Mouse (Mus musculus): ENCODE measurements at regions not wholly inside any gene's neighbourhood (a gene's known extent, or its start where the extent isn't known, plus 50 kb on each side); places are given as distances from the start of the nearest gene placed in this dataset.

DNA sequence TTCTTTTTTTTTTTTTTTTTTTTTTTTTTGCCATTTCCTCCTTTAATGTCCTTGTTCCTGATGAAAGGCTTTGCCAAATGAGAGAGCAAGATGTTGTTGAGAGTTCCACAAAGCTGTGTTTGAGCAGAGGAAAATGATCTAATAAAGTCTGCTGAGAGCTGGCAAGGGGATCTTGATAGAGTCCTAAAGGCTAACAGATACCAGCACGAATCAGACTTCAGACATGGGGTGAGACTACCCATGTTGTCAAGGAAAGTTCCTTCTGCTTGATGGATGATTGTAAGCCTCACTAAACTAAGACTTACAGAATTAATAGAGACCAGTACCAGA lies 665.2 kb upstream of the Fam92a start:
- intact Hi-C loops (cut with DNase I) = no loop called here
- DNase-seq = no peak

DNA sequence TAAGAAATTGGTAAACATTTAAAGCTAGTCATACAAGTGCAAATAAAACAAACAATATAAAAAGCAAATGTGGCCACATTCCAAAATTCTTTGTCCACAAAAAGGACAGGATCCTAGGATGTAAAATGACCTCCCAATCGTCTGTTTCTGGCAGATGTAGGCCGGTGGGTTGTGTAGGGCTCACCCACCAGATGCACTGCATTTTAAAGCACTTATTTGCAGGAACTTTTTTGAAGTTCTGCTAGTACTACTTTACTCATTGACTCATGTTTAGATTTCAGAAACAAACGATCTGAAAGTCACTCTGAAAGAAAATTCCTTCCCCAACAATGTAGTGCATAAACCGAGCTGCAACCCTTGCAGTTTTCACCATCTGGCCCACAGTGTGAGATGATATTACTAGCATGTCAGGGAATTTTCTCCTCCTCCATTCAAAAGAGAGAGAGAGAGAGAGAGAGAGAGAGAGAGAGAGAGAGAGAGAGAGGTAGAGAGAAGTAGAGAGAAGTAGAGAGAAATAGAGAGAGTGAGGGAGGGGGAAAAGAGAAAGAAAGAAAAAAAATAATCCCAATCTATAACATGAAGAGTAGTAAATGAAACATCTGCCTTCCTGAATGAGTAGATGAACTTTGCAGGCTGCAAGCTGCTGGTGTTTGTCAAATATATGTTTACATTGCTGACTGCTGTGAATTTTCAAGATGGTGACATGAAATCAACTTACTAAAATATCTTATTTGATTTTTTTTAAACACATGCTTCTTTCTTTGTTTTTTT lies 664.7 kb upstream of the Fam92a start:
- intact Hi-C loops (cut with DNase I) = no loop called here
- DNase-seq = no peak

- DNase-seq = no peak
- intact Hi-C loops (cut with DNase I) = no loop called here
Observed at GRCm38 (mm10) chr4:12826419-12826818, 654.6 kb upstream of the Fam92a start.

DNA sequence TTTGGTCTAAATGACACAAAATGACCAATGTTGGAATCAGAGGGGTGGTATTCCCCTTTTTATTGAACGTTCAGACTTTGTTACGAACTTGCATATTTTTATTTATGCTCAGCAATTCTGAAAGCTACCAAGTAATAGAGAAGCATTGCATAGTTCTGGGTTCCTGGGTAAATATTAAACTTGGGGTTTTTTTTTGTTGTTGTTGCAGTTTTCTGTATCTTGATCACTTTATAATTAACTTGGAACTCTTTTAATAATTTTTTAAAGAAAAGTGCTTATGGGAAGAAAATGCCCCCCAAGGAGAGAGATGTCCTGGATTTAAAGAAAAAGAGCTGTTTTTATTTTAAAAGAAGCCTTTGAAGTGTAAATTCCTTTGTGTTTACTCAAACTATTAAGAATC lies 642.4 kb upstream of the Fam92a start:
- DNase-seq = no peak
- intact Hi-C loops (cut with DNase I) = no loop called here

GRCm38 (mm10) chr4:12801186-12801585 lies 629.4 kb upstream of the Fam92a start:
- intact Hi-C loops (cut with DNase I) = no loop called here
- no peak for DNase-seq

DNA sequence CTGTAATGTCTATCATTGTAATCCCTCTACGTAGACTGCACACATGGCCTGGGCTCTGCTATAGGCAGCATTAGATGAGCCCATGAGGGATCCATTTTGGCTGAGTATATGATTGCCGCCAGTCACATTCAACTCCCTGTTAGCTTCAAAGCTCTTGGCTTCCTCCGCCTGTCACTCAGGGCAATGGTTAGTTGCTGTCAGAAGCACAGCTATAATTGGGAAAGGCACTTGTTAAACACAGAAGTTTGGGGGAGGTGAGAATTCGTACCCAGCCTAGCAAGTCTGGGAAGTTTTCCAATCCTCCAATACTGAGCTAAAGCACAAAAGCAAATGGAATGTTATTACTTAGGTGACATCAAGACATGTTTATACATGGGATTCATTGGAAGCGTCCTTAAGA lies 627.7 kb upstream of the Fam92a start:
- DNase-seq = no peak
- intact Hi-C loops (cut with DNase I) = no loop called here

DNA sequence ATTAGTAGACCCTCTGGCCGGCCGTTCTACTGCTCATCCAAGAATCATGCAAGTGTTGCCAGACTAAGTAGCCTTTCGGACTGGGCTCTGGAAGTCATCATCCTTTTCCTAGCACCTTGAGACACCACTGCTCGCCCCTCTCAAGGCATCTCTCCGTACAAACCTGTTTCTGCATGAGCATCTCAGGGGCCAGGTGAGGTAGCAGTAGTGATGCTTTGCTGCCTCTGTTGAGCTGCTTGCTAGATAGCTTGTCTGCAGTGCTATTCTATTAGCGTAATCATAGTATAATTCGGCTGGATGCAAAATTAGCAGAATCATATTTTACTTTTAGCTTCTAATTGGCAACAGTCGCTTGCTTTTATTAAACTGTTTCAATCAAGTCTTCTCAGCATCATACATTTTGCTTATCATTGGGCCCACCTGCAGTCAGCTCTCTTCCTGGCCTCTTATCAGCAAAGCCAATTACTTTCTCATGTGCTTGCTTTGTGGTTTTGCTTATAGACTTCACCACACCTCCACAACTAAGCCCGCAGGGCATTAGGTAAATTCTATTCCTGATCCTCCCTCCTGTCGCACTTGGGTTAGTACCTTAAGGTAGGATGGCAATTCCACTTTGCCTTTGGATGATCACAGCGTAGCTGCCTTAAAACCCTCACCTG lies 621.1 kb upstream of the Fam92a start:
- intact Hi-C loops (cut with DNase I) = no loop called here
- no peak for DNase-seq

DNA sequence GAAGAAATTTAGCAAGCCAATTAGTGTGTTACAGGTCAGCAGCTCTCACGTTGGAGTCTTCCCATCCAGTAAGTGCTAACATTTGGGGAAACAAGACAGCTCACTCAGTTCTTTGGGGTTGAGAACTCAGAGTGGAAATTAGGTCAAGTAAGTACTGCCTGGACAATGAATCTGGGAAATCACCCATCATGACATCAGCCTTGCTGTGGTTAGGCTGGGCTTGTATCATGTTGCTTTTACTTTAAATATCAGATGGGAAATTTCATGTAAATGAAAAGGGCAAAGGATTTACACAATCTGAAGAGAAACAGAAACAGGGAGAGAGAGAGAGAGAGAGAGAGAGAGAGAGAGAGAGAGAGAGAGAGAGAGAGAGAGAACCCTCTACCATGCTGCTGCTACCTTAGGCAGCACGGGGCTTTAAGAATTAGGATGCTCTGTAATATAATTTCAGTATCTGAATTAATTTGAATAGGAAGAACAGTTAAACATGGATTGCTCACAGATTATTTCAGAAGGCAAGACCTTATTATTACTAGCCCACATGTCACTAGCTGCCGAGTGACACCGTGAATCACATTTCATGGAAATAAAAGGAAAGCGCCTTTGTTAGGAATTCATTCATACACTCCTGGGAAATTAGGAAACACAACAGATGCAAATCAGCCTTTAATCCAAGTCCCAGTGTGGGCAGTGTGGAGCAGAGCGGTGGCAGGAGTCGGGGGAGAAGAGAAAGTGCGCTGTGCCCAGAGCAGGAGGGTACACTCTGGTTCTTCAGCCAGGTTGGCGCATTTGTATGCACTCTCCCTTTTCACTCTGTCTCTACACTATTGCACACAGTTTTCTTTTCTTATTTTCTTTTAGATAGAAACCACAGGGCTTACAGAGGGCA lies 620.2 kb upstream of the Fam92a start:
- no peak for DNase-seq
- intact Hi-C loops (cut with DNase I) = no loop called here

- DNase-seq = no peak
- intact Hi-C loops (cut with DNase I) = no loop called here
Observed at GRCm38 (mm10) chr4:12785840-12786239, 614.0 kb upstream of the Fam92a start.

DNA sequence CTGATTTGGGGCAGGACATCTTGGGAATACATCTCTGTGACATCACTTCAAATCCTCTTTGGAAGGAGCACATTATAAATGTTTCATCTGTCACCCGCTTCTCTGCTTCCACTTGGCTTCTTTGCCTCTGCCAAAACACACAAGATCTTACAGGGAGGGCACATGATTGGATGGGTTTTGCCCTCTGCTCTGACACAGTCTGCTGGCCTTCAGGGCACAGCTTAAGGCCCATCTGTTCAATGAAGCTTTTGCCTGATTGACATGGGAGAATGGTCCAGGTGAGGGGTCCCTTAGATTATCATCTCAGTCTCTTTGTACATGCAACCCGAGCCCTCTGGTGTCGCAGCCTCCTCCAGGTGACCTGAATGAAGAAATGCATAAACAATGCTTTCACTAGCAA lies 612.7 kb upstream of the Fam92a start:
- no peak for DNase-seq
- intact Hi-C loops (cut with DNase I) = no loop called here

- intact Hi-C loops (cut with DNase I) = no loop called here
- DNase-seq = no peak
Observed at GRCm38 (mm10) chr4:12784068-12784467, 612.3 kb upstream of the Fam92a start.

DNA sequence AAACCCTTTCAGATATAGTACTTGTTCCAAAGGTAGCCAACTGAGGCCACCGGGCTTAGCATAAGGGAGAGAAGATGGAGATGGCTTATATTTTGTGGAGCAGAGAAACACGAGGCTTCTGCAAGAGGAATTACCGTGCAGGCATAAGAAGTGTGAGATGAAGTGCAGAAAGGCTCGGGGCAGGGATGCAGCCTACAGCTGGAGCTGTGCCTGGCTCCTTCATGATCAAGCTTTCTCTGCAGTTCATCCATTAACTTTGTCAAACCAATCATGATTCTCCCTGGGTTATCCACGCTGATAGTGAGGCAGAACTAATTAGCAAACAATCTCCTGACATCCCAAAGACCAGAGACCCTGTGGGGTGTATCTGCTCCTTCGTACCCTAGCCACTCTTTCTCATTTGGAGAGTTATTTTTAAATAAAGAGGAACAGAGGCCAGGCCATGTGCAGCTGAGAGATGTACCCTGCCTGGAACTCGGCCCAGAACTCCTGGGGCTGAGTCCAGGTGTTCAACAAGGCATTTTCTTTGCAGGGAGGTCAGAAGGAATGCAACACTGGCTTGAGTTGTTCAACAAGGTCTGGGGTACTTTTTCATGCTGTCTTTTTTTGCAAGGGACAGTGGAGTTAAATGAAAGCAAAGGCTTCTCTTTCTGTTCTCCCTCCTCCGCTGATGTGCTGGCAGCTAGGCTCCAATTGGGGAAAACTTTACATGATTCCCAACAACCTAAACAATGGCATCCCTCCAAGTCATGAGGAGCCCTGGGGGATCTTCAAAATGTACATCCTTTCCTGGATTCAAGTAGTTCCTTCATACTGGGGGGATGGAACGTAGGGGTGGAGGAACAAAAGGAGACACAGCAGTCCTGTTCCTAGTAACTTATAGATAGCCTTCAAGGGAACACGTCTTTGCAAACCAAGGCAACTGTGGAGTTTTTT lies 610.4 kb upstream of the Fam92a start:
- intact Hi-C loops (cut with DNase I) = no loop called here

GRCm38 (mm10) chr4:12780254-12780653 lies 608.4 kb upstream of the Fam92a start:
- DNase-seq = no peak
- intact Hi-C loops (cut with DNase I) = no loop called here

More for the DNA sequence above, 610.4 kb upstream of the Fam92a start:
- peak; percentile 30 to 35 for DNase-seq

DNA sequence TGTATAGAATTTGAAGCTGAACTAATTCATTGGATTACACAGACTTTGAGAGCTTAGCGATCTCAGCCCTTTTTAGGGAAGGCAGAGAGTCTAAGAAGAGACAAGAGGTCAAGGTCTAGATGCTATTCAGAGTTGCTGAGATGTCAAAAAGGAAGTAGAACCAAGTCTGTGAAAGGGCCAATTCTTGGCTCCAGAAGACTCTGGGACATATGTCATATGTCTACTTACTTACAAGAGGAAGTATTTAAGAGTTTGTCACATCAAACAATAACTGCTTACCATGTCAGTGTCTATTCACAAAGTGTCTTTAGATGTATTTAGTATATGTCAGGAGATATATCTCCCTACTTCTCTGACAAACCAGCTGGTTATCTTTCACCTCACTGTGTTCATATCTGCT lies 607.4 kb upstream of the Fam92a start:
- DNase-seq = no peak
- intact Hi-C loops (cut with DNase I) = no loop called here

GRCm38 (mm10) chr4:12778163-12778562 lies 606.3 kb upstream of the Fam92a start:
- DNase-seq = no peak
- intact Hi-C loops (cut with DNase I) = no loop called here

DNA sequence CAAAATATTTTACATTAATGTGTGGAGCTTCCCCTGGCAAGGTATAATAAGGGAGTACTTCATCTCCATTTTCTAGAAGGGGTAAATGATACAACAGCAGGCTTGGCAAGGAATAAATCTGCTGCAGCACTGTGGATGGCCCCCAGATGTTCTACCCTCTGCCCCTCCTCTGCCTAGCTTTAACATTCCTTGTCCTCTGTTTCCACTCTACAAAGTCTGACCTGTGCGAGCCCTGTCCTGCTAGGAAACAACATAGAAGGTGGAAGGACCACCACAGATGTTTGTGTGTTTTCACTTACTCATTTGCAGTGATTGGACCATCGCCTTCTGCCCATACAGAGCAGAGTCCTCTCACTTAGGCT lies 604.4 kb upstream of the Fam92a start:
- no peak for DNase-seq
- intact Hi-C loops (cut with DNase I) = no loop called here

DNA sequence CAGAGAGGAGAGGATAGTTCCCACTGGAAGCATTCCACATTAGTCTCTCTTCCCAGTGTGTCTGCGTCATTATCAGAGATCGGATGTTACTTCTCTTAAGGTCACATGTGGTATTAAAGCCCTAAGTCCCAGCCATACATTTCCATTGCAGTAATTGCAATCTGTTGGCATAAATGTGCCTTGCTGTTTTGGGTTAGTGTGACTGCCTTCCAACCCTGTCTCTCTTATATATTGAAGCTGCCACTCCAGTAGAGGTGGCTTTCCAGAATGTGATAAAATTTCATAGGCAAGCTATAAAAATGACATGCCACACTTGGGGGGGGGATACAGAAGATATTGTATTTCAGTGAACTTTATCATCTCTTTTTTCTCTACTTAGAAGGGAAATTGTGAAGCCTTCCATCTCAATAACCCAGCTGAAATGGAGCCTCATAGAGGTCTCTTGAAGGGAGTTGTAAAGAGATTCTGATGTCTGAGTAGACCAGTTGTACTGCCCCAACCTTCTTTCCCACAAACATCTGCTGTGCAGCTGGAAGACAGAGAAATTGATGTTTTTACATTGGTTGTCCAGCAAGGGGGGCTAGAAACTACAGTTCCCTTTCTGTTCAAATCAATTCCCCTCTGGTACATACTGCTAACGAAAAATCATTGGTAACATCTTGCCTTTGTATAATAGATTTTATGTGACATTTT lies 603.9 kb upstream of the Fam92a start:
- intact Hi-C loops (cut with DNase I) = no loop called here
- DNase-seq = peak in 1 of 2 experiments; percentile 5

GRCm38 (mm10) chr4:12775090-12775489 lies 603.3 kb upstream of the Fam92a start:
- intact Hi-C loops (cut with DNase I) = no loop called here
- no peak for DNase-seq

DNA sequence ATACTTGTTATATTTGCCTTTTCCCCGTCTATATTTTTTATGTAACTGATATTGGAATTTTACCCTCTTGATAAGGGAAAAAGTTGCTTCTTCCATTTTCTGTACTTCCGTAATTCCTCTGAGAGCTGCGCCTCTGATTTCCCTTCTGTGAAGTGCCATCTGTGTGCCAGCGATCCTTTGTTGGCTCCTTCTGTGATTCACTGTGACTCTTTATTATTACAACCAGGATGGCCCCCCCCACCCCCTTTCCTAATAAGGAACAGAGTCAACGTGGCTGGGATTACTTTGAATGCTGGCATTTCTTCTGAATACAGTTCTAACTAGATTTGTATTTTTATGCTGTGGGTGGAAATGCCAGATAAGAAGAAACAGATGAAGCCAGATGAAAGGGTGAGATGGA lies 602.9 kb upstream of the Fam92a start:
- no peak for DNase-seq
- intact Hi-C loops (cut with DNase I) = no loop called here

DNA sequence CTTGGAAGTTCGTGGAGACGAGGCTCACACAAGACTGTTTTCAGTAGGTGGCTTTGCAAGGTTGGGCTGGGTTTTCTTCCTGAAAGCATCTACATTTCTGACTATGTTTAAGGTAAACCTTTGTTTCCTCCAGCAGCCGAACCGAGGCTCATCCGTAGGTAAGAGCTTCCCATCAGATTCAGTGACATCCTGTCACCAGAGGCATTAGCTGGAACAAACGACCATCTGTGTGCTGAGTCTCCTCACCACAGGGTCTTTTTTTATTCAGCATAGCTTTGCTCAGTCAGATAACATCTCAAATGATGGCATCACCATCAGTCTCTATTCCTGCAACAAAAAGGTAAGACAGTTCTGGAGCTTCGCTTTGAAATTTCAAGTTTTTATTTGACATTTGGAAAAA lies 601.4 kb upstream of the Fam92a start:
- DNase-seq = no peak
- intact Hi-C loops (cut with DNase I) = no loop called here

Measured in heart, postnatal 14 days (tissue).